Mouse (Mus musculus) myocyte (in vitro differentiated cells): ENCODE measurements around the gene Ddx19b.

Experiments used
- CEBPB ChIP-seq: IDR thresholded peaks from 2 replicates; pipeline ENCODE4 v1.6.1; 2011; ENCODE audit warnings: mild to moderate bottlenecking, moderate library complexity; ENCODE audit not compliant: poor library complexity, insufficient read depth, severe bottlenecking
- E2F4 ChIP-seq: IDR thresholded peaks from one replicate; pipeline ENCODE4 v1.6.1; 2011; ENCODE audit warnings: mild to moderate bottlenecking, control low read depth, moderate library complexity; ENCODE audit not compliant: insufficient read depth
- MAX ChIP-seq: IDR thresholded peaks from one replicate; pipeline ENCODE4 v1.6.1; 2011; ENCODE audit warnings: low read depth, mild to moderate bottlenecking, control low read depth
- MYOD1 ChIP-seq, 3 experiments: IDR thresholded peaks; one replicate each; pipeline ENCODE4 v1.6.1; 2011; ENCODE audit warnings: control low read depth in 2 of 3, low read depth in 2 of 3, mild to moderate bottlenecking in 2 of 3, moderate library complexity in 1 of 3; ENCODE audit not compliant: insufficient read length in 2 of 3, control insufficient read depth in 1 of 3
- MYOG ChIP-seq, 3 experiments: IDR thresholded peaks; one replicate each; pipeline ENCODE4 v1.6.1; 2011; ENCODE audit warnings: control low read depth in 2 of 3, low read depth in 2 of 3, mild to moderate bottlenecking in 2 of 3; ENCODE audit not compliant: insufficient read length in 2 of 3, control insufficient read depth in 1 of 3, insufficient read depth in 1 of 3
- POLR2A ChIP-seq: IDR thresholded peaks from one replicate; pipeline ENCODE4 v1.6.1; 2011; ENCODE audit warnings: low read depth, mild to moderate bottlenecking, control low read depth, moderate library complexity; ENCODE audit not compliant: insufficient read length
- POLR2AphosphoS2 ChIP-seq: IDR thresholded peaks from one replicate; pipeline ENCODE4 v1.6.1; 2011; ENCODE audit warnings: low read depth, control low read depth; ENCODE audit not compliant: insufficient read length
- SRF ChIP-seq: IDR thresholded peaks from one replicate; pipeline ENCODE4 v1.6.1; 2011; ENCODE audit warnings: low read depth; ENCODE audit not compliant: control insufficient read depth, insufficient read length
- TCF12 ChIP-seq: IDR thresholded peaks from one replicate; pipeline ENCODE4 v1.6.1; 2011; ENCODE audit warnings: mild to moderate bottlenecking, control low read depth; ENCODE audit not compliant: poor library complexity, insufficient read depth, severe bottlenecking
- TCF3 ChIP-seq: IDR thresholded peaks from one replicate; pipeline ENCODE4 v1.6.1; 2011; ENCODE audit warnings: low read depth, control low read depth; ENCODE audit not compliant: insufficient read length
- USF1 ChIP-seq: IDR thresholded peaks from one replicate; pipeline ENCODE4 v1.6.1; 2011; ENCODE audit warnings: low read depth, mild to moderate bottlenecking, control low read depth, moderate library complexity

DNA sequence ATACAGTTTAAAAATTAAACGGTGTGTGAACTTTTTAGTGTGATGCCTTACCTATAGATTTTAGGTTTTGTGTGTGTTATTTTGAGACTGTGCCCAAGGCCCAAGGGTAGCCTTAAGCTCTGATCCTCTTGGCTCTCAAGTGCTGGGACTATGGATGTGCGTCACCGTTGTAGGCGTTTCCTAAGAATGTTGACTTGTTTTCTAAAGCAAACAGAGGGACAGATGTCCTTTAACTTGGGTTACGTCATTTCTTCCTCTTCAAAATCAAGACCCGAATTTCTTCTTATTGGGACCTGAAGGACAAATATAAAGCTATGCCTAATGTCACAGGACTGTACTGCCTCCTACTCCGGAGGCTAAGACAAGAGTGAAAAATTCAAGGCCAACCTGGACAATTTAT lies 1.4 kb upstream of the Ddx19b start, which contains the start of gene Aars:
- TF ChIP-seq POLR2A = no peak
- TF ChIP-seq E2F4 = no peak
- no peak for TF ChIP-seq POLR2AphosphoS2
- TF ChIP-seq SRF = no peak
- TF ChIP-seq USF1 = no peak
- no peak for TF ChIP-seq CEBPB
- no peak for TF ChIP-seq MYOD1 (IDR thresholded peaks at IDR 0.05; ENCODE audit: control insufficient read depth in 1 of 3, insufficient read length in 2 of 3, low read depth in 2 of 3)
- TF ChIP-seq MYOG (IDR thresholded peaks at IDR 0.05; ENCODE audit: control insufficient read depth in 1 of 3, insufficient read depth in 1 of 3, insufficient read length in 2 of 3, low read depth in 2 of 3) = no peak
- no peak for TF ChIP-seq TCF12
- TF ChIP-seq MAX = no peak
- no peak for TF ChIP-seq TCF3
